Mouse (Mus musculus): ENCODE measurements around the gene Stpg4.

- TF ChIP-seq POLR2A (IDR thresholded peaks at IDR 0.05; ENCODE audit: borderline replicate concordance, extremely low read depth, insufficient read depth, insufficient read length, poor library complexity, severe bottlenecking) (no peak), CTCF (IDR thresholded peaks at IDR 0.05; ENCODE audit: borderline replicate concordance, extremely low read depth, insufficient read depth, insufficient read length) (no peak)
Observed at GRCm38 (mm10) chr17:87345252-87345593, 82.3 kb downstream of the Stpg4 start.
